Mouse (Mus musculus) liver, embryonic 14.5 days (tissue): ENCODE results near the gene Fut8.

Source experiments
- CTCF ChIP-seq: IDR thresholded peaks from 2 replicates; pipeline ENCODE4 v1.5.1; 2016; ENCODE audit warnings: antibody characterized with exemption, low read depth, control low read depth
- EP300 ChIP-seq: IDR thresholded peaks from 2 replicates; pipeline ENCODE4 v1.6.1; 2016; ENCODE audit warnings: antibody characterized with exemption, low read depth

DNA sequence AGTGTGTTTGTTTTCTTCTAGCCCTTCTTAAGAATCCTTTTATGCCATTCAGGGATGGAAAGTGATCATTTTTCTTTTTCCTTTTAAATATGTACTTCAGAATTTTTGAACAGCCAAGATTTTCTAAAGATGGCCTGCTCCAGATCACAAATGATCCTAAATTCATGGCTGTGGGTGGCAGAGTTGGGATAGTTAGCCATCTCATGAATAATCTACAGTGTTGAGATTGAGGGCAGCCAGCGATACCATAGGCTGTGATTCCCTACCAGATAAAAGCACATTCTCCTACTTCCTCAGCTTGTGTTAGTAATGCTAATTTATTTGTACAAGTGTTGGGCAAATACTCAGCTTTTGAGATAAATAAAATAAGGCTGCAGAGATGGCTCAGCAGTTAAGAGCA, 228.3 kb downstream of the Fut8 start:
- TF ChIP-seq CTCF: no peak
- no peak for TF ChIP-seq EP300
